Mouse (Mus musculus) midbrain, embryonic 11.5 days (tissue): ENCODE data around the gene Atp5e. TPM values are rescaled to one million over a fixed set of nuclear protein-coding genes. Genes with fewer than 3 reads are reported as not detected.

Experiments
- ATAC-seq: fragments of 200-750 bp; cut with Nextera tagmentation; 2 replicates; pipeline ENCODE4 v1.8.0; 2017; ENCODE audit warnings: moderate TSS enrichment, moderate library complexity; ENCODE audit not compliant: low FRiP score
- DNase-seq: peaks from one replicate; pipeline ENCODE4 v3.0.0; 2015; ENCODE audit warnings: low spot score; ENCODE audit errors: missing footprints
- H3K27ac ChIP-seq: fragments of 300-500 bp; sonication (generic); 2 replicates; pipeline ENCODE4 v1.5.1; 2014; ENCODE audit warnings: low read depth, low read length
- H3K27me3 ChIP-seq: fragments of 300-500 bp; sonication (generic); 2 replicates; pipeline ENCODE4 v1.6.1; 2014; ENCODE audit warnings: mild to moderate bottlenecking, low read length, moderate library complexity, mixed read lengths; ENCODE audit not compliant: control insufficient read depth, insufficient read depth
- H3K36me3 ChIP-seq: fragments of 300-500 bp; sonication (generic); 2 replicates; pipeline ENCODE4 v1.6.1; 2014; ENCODE audit warnings: mild to moderate bottlenecking, low read length, moderate library complexity, mixed read lengths; ENCODE audit not compliant: control insufficient read depth, insufficient read depth
- H3K4me1 ChIP-seq: fragments of 300-500 bp; sonication (generic); 2 replicates; pipeline ENCODE4 v1.6.1; 2014; ENCODE audit warnings: low read length; ENCODE audit not compliant: control insufficient read depth, insufficient read depth
- H3K4me2 ChIP-seq: fragments of 300-500 bp; sonication (generic); 2 replicates; pipeline ENCODE4 v1.6.1; 2014; ENCODE audit warnings: mild to moderate bottlenecking, moderate library complexity
- H3K4me3 ChIP-seq: fragments of 300-500 bp; sonication (generic); 2 replicates; pipeline ENCODE4 v1.5.1; 2014; ENCODE audit warnings: low read depth, low read length
- H3K9ac ChIP-seq: fragments of 300-500 bp; sonication (generic); 2 replicates; pipeline ENCODE4 v1.6.1; 2014; ENCODE audit warnings: low read length
- H3K9me3 ChIP-seq: fragments of 300-500 bp; sonication (generic); 2 replicates; pipeline ENCODE4 v1.6.1; 2016; ENCODE audit warnings: low read length; ENCODE audit not compliant: control insufficient read depth
- WGBS: fragments of 180-500 bp; shearing (Covaris S2); extraction: QIAGEN DNeasy Blood & Tissue Kit; methylation state at CpG from one replicate; pipeline ENCODE4 v1.1.7; 2014; 5-methylcytosine and 5-hydroxymethylcytosine counted together
- polyA plus RNA-seq: library from polyadenylated mRNA; unstranded; fragments of >200 nt; fragmentation: Nextera tagmentation; extraction: Ambion mirVana; gene quantifications from 2 replicates; pipeline ENCODE4 v1.2.1, GENCODE M21; 2014

The Atp5e gene
- polyA plus RNA-seq, 1 experiment from 2014 or later = 705 TPM

- no peak for ATAC-seq
- Histone ChIP-seq H3K27ac (no peak overlapping the region), H3K27me3 (no peaks in the 10 kb centered on the region), H3K36me3 (peaks cover 3% of the 10 kb centered on the region; the same call in 1 of the 2 replicates), H3K4me2 (no peak overlapping the region), H3K9ac (no peak overlapping the region), H3K4me3 (no peak overlapping the region), H3K4me1 (peaks cover 16% of the 10 kb centered on the region; the same call in 1 of the 2 replicates), H3K9me3 (no peaks in the 10 kb centered on the region)
- WGBS = 95% methylated on average over 25 of the region's 26 CpGs
- peak; percentile 4 for DNase-seq
Observed at GRCm38 (mm10) chr2:174436076-174436701, 27.7 kb downstream of the Atp5e start.

DNA sequence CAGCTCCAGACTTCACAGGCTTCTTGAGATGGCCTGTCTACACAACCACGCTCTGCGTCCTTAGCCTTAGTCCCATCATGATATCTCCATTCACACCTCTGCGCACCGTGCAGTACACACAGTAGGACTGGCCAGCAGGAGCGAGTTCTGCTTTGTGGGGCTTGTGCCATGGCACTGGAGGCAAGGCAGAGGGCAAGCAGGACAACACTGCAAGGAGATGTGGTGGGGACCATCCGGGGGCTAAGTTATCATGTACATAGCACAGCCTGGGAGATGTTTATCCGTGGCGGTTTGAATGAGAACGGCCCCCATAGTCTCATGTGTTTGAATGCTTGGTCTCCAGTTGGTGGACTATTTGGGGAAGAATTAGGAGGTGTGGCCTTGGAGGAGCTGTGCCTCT, 29.0 kb downstream of the Atp5e start:
- no peak overlapping the region for H3K27ac ChIP-seq
- DNase-seq = peak; percentile 66

DNA sequence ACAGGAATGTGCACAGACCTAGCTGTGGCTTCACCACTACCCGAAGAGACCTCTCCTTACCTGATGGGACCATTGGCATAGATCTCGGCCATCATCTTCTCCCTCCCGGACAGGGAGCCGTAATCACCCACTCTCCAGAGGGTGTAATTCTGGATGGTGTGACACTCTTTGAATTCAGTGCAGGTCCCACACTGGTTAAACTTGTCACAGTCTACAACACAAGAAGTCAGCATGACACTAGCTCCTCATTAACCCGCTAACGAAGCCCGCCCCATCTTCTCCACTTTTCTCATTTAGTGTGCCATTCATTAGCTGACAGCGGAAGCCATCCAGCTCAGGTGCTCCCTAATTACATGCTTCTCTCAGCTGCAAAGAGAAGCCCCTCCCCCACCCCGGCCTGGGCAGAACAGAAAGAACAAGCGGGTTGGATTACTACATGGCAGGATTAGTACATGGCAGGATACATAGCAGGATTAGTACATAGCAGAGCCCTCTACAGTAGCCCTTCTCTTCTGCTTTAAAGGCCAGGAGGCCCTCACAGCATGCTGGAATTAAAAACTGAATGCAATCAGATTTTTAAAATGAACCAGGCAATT, 34.8 kb downstream of the Atp5e start:
- H3K27ac ChIP-seq = no peak overlapping the region
- H3K27me3 ChIP-seq = no peaks in the 10 kb centered on the region
- no peak overlapping the region for H3K4me2 ChIP-seq
- no peaks in the 10 kb centered on the region for H3K4me1 ChIP-seq
- whole genome bisulfite sequencing = 82% methylated on average over 10 of the region's 10 CpGs
- peaks cover 38% of the 10 kb centered on the region for H3K36me3 ChIP-seq
- ATAC-seq (no peak), DNase-seq (peak; percentile 62)
- H3K9me3 ChIP-seq = no peaks in the 10 kb centered on the region
- no peak overlapping the region for H3K4me3 ChIP-seq
- H3K9ac ChIP-seq = no peak overlapping the region

More for the DNA sequence above, 29.0 kb downstream of the Atp5e start:
- no peak for ATAC-seq
- no peak overlapping the region for H3K4me3 ChIP-seq
- WGBS = 94% methylated on average over 9 of the region's 9 CpGs
- no peak overlapping the region for H3K9ac ChIP-seq
- H3K4me1 ChIP-seq = peaks cover 16% of the 10 kb centered on the region; the same call in 1 of the 2 replicates
- H3K4me2 ChIP-seq = no peak overlapping the region
- peaks cover 3% of the 10 kb centered on the region; the same call in 1 of the 2 replicates for H3K36me3 ChIP-seq
- H3K27me3 ChIP-seq = no peaks in the 10 kb centered on the region
- H3K9me3 ChIP-seq = no peaks in the 10 kb centered on the region

DNA sequence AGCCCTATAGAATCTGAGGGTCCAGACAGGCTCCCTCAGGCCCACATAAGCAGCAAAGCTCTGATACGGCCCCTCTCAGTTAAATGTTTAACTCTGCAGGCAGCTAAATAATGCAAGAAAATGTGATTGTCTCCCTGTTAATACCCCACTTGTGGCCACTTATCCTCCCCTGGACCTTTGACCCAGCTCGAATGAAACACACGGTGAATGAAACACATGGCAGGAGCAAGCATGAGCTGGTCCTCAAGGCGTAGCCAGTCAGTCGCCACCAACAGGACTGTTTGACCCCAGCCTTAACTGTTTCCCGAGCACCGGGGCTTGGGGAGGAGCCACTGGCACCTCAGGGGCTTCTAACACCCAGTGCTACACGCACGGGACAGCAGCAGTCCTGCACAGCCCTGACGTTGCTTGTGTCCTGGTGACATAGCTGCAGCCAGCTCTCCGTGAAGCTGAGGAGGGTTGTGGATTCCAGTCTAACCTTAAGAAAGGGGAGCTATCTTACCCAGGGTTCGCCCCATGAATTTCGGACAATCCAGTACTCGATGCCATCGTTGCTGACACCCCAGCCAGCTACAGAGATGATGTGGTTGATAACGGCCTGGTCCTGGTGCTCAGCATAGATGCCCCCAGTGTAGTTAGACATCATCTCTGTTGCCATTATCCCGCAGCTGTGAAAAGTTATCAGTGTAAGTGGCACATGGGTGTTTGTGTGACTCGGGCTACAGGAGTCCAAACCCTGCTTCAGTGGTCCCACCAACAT, 35.6 kb downstream of the Atp5e start:
- Histone ChIP-seq H3K36me3 (peaks cover 44% of the 10 kb centered on the region), H3K4me1 (no peaks in the 10 kb centered on the region), H3K27ac (no peak overlapping the region), H3K4me3 (no peak overlapping the region), H3K27me3 (no peaks in the 10 kb centered on the region), H3K9me3 (no peaks in the 10 kb centered on the region), H3K4me2 (no peak overlapping the region), H3K9ac (no peak overlapping the region)
- WGBS = 73% methylated on average over 18 of the region's 18 CpGs
- DNase-seq (peak; percentile 56), ATAC-seq (no peak)

DNA sequence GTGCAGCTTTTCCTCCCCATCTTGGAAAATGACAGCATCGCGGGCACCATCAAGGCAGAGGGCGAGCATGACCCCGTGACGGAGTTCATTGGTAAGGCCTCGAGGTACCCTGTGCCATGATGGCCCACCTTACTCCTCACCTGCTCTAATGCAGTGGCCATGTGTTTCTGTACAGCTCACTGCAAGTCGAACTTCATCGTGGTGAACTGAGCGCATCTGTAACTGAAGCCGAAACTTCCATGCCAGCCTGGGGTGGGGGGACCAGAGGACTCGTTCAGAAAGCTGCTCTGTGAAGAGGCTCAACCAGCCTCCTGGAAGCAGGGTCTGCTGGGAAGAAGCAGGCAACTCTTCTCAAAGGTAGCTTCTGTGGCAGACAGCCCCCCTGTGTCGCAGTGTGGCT, 37.0 kb downstream of the Atp5e start:
- H3K4me1 ChIP-seq = no peaks in the 10 kb centered on the region
- no peak overlapping the region for H3K27ac ChIP-seq
- peaks cover 46% of the 10 kb centered on the region for H3K36me3 ChIP-seq
- no peaks in the 10 kb centered on the region for H3K27me3 ChIP-seq
- 93% methylated on average over 12 of the region's 12 CpGs for WGBS
- H3K9me3 ChIP-seq = no peaks in the 10 kb centered on the region
- DNase-seq = peak; percentile 64
- no peak for ATAC-seq
- H3K4me2 ChIP-seq = no peak overlapping the region
- H3K9ac ChIP-seq = no peak overlapping the region
- H3K4me3 ChIP-seq = no peak overlapping the region

DNA sequence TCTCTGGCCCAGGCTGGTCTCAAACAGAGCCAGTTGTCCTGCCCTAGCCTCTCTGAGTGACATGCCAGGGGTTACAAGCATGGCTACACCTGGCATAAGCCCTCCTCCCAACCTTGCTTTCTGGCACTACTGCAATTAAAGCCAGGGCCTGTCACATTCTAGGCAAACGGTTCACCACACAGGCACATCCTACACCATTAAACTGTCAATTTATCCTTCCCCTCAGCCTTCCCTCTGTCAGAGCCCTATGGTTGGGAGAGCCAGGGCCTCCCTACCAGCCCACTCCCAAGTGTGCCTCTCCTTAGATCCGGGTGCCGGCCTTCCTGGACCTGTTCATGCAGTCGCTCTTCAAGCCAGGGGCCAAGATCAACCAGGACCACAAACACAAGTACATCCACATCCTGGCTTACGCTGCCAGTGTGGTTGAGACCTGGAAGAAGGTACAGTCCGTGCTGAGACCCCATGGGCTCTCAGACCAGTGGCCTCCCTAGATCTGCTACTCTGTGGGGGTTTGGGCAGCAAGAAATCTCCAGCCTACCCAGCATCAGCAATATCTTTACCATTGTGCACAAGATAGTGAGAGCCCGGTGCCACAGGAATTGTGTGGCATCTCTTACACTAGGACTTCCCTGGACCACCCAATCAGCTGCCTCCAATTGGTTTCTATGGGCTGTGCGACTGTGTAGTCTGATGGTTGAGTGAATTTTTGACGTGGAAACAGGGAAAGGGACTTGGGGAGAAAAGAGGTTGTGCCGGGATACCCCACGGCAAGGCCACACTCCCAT, 39.4 kb downstream of the Atp5e start:
- Histone ChIP-seq H3K4me1 (no peaks in the 10 kb centered on the region), H3K27ac (no peak overlapping the region), H3K36me3 (peaks cover 53% of the 10 kb centered on the region), H3K9me3 (no peaks in the 10 kb centered on the region), H3K4me2 (no peak overlapping the region), H3K9ac (no peak overlapping the region), H3K4me3 (no peak overlapping the region), H3K27me3 (no peaks in the 10 kb centered on the region)
- WGBS = 93% methylated on average over 11 of the region's 11 CpGs
- ATAC-seq (no peak), DNase-seq (peak; percentile 78)

DNA sequence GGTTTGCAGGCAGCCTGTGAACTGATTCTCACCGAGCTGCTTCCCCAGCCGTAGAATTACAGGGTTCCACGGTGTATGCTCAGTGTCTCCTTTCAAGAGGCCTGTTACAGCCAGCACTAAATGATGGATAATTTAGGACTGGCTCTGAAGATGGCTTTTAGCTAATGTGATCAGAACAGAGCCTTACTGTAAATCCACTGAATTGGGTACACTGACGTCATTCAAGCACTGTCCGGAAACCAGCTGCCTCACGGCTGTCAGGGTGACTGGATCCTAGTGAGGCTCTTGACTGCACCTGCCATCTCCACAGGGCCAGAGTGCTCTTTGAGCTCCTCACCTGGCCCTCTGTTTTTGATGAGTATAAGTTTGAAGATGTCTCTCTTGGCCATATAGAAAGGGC, 42.8 kb downstream of the Atp5e start:
- WGBS = 90% methylated on average over 6 of the region's 6 CpGs
- H3K36me3 ChIP-seq = peaks cover 33% of the 10 kb centered on the region
- no peak overlapping the region for H3K4me2 ChIP-seq

DNA sequence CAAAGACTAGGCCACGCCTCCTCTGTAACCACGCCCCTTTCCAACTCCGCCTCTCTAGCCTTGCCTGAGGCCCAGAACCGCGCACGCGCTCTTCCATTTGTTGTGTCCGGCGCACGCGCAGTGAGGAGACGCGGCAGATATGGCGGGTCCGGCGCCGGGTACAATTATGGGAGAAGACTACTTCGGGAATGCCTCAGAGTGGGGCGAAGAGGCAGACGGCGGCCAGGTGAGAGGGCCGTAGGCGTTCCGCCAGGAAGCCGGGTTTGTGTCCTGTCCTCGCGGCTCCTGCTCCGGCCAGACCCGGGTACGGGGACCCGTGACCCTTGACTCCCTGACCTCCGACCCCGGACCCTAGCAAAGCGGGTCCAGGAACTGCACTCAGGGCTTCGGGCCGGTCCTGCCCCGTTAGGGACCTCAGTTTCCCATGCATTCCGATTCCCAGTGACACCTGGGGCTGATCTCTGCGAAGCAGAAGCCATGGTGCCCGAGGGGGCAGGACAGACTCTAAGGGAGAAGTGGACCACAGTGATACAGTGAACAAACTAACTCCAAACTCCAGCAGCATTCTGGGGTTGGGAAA, 48.1 kb downstream of the Atp5e start, which contains the start of gene Nelfcd:
Gene Nelfcd (plus strand): TSS at position 74 of the 580 bp plus-strand sequence.
- DNase-seq = peak; percentile 100
- Histone ChIP-seq H3K9ac (peak within 1 kb of the TSS; percentile 82), H3K4me1 (peaks cover 7% of the 10 kb centered on the region), H3K4me2 (peak within 1 kb of the TSS; percentile 85), H3K36me3 (peaks cover 4% of the 10 kb centered on the region; the same call in 1 of the 2 replicates), H3K27ac (no peak within 1 kb of the TSS), H3K4me3 (peak within 1 kb of the TSS; percentile 84), H3K9me3 (no peaks in the 10 kb centered on the region), H3K27me3 (no peaks in the 10 kb centered on the region)
- peak; percentile 95 for ATAC-seq
- under 1% methylated on average over 40 of the region's 40 CpGs for WGBS

More for the DNA sequence above, 42.8 kb downstream of the Atp5e start:
- Histone ChIP-seq H3K4me3 (no peak overlapping the region), H3K4me1 (peaks cover 7% of the 10 kb centered on the region), H3K9me3 (no peaks in the 10 kb centered on the region), H3K9ac (no peak overlapping the region), H3K27ac (no peak overlapping the region), H3K27me3 (no peaks in the 10 kb centered on the region)
- no peak for ATAC-seq
- DNase-seq = no peak
